Mouse (Mus musculus): ENCODE data around the gene Mical3. TPM values are rescaled to one million over a fixed set of nuclear protein-coding genes. Genes with fewer than 3 reads are reported as not detected.

Mical3 gene
- polyA plus RNA-seq, 1 experiment from 2014 or later = 68.8 TPM

DNA sequence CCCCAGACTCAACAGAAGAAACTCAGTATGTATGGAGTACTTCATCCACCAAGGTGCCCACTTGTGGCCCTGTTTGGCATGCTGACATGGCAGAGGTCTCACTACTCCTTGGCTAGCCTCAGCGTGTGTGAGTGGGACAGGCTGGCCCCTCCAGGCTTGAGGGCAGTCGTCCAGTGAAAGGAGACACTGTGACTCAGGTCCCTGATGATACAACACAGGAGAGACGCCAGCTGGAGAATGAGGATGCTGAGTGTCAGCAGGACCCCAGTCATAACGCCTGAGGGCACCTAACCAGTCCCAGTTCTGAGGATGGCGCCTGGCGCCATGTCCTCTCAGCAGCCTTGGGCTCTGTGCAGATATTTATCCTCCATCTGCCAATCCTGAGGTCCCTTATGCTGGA is 134.2 kb downstream of the Mical3 start:
- 69% methylated on average over 6 of the region's 6 CpGs for WGBS
- no peak overlapping the region for H3K27ac ChIP-seq (ENCODE audit: low read depth, low read length)
- no peaks in the 10 kb centered on the region for H3K27me3 ChIP-seq (ENCODE audit: control insufficient read depth, insufficient read depth, low read length)
- peaks cover 16% of the 10 kb centered on the region for H3K36me3 ChIP-seq (ENCODE audit: control insufficient read depth, insufficient read depth, low read length)
- H3K4me2 ChIP-seq (ENCODE audit: low read depth, low read length) = no peak overlapping the region
- ATAC-seq (ENCODE audit: low read depth) = no peak
- H3K9ac ChIP-seq (replicated peaks; ENCODE audit: low read depth, low read length) = no peak overlapping the region
- no peak overlapping the region for H3K4me3 ChIP-seq (ENCODE audit: low read depth, low read length)
- no peaks in the 10 kb centered on the region for H3K4me1 ChIP-seq (ENCODE audit: control insufficient read depth, insufficient read depth, low read length)
- no peaks in the 10 kb centered on the region for H3K9me3 ChIP-seq (ENCODE audit: control insufficient read depth, low read length)

DNA sequence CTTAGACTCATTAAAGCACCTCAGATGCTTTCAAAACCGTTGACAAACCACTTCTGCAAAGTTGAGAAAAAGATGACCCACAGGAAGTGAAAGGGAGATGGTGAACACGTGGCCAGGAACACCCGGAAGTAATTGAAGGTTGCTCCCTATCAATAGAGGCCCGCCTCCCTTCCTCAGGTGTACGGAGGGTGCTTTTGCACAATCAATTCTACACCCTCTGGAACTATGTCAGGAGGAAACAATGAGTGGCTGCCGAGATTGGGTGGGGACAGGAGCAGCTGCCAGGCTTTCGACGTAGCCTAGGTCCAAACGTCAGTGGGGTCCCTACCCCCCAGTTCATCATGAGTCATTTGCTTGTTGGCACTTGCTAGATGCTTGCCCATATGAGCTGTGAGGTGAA is 135.3 kb downstream of the Mical3 start:
- no peak overlapping the region for H3K9ac ChIP-seq (replicated peaks; ENCODE audit: low read depth, low read length)
- H3K36me3 ChIP-seq (ENCODE audit: control insufficient read depth, insufficient read depth, low read length) = peaks cover 7% of the 10 kb centered on the region; the same call in 1 of the 2 replicates
- no peaks in the 10 kb centered on the region for H3K4me1 ChIP-seq (ENCODE audit: control insufficient read depth, insufficient read depth, low read length)
- H3K4me2 ChIP-seq (ENCODE audit: low read depth, low read length) = no peak overlapping the region
- H3K9me3 ChIP-seq (ENCODE audit: control insufficient read depth, low read length) = no peaks in the 10 kb centered on the region
- no peak overlapping the region for H3K27ac ChIP-seq (ENCODE audit: low read depth, low read length)
- WGBS = 88% methylated on average over 9 of the region's 9 CpGs
- ATAC-seq (ENCODE audit: low read depth) = no peak
- no peaks in the 10 kb centered on the region for H3K27me3 ChIP-seq (ENCODE audit: control insufficient read depth, insufficient read depth, low read length)
- H3K4me3 ChIP-seq (ENCODE audit: low read depth, low read length) = no peak overlapping the region

DNA sequence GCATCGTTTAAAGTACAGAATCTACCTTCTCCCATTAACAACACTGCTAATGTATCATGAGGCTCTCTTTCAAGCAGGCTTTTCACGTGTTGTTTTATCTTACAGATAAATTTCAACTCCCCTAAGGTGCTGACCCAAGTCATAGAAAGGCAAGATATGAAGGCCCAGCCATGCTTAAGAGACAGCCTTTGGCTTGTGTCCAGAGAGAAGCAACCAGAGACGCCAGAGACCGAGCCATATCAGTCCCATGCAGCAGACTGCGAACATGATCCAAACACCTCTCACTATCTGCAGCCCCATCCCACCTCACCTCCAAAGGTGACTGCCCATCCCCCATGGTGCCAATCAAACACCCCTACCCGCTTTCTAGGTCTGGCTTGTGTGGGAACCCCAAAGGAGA is 138.9 kb downstream of the Mical3 start:
- no peak for ATAC-seq (ENCODE audit: low read depth)
- H3K27ac ChIP-seq (ENCODE audit: low read depth, low read length) = no peak overlapping the region

DNA sequence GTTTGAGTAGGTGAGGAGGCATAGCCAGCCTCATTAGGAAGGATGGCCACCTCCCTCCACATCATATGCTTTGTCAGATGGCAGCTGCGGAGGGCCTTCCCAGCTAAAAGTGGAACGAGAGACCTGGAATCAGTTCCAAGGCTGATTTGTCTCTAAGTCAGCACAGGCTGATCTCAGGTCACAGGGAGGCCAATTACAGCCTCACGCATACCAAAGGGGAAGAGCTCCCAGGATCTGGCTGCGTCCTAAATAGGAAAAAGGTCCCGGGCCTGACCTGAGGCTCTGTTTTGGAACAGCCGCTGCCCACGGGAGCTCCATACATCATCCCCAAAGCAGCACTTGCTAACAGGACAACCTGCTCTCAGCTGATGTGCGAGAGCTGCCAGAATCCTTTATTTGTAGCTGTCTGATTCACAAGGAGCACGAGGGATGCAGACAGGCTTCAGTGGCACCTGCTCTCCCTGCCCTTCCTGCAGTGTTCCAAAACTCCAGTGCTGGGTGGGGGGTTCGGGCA is 143.2 kb downstream of the Mical3 start:
- ATAC-seq (ENCODE audit: low read depth) = peak; percentile 19; the same call in 1 of the 2 replicates
- no peaks in the 10 kb centered on the region for H3K27me3 ChIP-seq (ENCODE audit: control insufficient read depth, insufficient read depth, low read length)
- no peak overlapping the region for H3K9ac ChIP-seq (replicated peaks; ENCODE audit: low read depth, low read length)
- H3K27ac ChIP-seq (ENCODE audit: low read depth, low read length) = no peak overlapping the region
- H3K4me1 ChIP-seq (ENCODE audit: control insufficient read depth, insufficient read depth, low read length) = no peaks in the 10 kb centered on the region
- no peak overlapping the region for H3K4me3 ChIP-seq (ENCODE audit: low read depth, low read length)
- H3K36me3 ChIP-seq (ENCODE audit: control insufficient read depth, insufficient read depth, low read length) = no peaks in the 10 kb centered on the region
- no peaks in the 10 kb centered on the region for H3K9me3 ChIP-seq (ENCODE audit: control insufficient read depth, low read length)
- H3K4me2 ChIP-seq (ENCODE audit: low read depth, low read length) = no peak overlapping the region
- WGBS = 20% methylated on average over 10 of the region's 10 CpGs

More for the DNA sequence above, 138.9 kb downstream of the Mical3 start:
- no peak overlapping the region for H3K4me3 ChIP-seq (ENCODE audit: low read depth, low read length)
- no peaks in the 10 kb centered on the region for H3K36me3 ChIP-seq (ENCODE audit: control insufficient read depth, insufficient read depth, low read length)
- H3K4me2 ChIP-seq (ENCODE audit: low read depth, low read length) = no peak overlapping the region
- H3K27me3 ChIP-seq (ENCODE audit: control insufficient read depth, insufficient read depth, low read length) = no peaks in the 10 kb centered on the region
- H3K9ac ChIP-seq (replicated peaks; ENCODE audit: low read depth, low read length) = no peak overlapping the region
- no peaks in the 10 kb centered on the region for H3K4me1 ChIP-seq (ENCODE audit: control insufficient read depth, insufficient read depth, low read length)
- WGBS = 87% methylated on average over 6 of the region's 6 CpGs
- H3K9me3 ChIP-seq (ENCODE audit: control insufficient read depth, low read length) = no peaks in the 10 kb centered on the region

DNA sequence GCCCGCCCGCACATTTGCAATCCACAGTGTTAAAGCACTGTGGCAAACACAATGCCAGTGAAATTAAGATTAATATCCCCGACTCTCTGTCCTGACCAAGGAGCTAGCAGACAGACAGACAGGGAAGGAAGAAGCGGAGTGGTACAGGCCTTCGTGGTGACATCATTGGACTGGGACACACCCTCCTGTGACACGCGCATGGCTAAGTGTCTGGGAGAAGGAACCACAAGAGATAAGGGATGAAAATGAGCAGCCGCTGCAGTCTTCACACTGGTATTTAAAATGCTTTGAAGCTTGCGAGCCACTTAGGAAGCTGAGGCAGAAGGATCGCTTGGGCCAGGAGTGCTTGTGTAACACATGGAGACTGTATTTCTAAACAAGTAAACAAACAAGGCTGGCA is 143.6 kb downstream of the Mical3 start:
- no peak; the same call in 1 of the 2 replicates for ATAC-seq (ENCODE audit: low read depth)
- Histone ChIP-seq H3K4me2 (ENCODE audit: low read depth, low read length) (no peak overlapping the region), H3K27me3 (ENCODE audit: control insufficient read depth, insufficient read depth, low read length) (no peaks in the 10 kb centered on the region), H3K9ac (replicated peaks; ENCODE audit: low read depth, low read length) (no peak overlapping the region), H3K27ac (ENCODE audit: low read depth, low read length) (no peak overlapping the region), H3K4me3 (ENCODE audit: low read depth, low read length) (no peak overlapping the region), H3K36me3 (ENCODE audit: control insufficient read depth, insufficient read depth, low read length) (peaks cover 4% of the 10 kb centered on the region; the same call in 1 of the 2 replicates), H3K9me3 (ENCODE audit: control insufficient read depth, low read length) (no peaks in the 10 kb centered on the region), H3K4me1 (ENCODE audit: control insufficient read depth, insufficient read depth, low read length) (no peaks in the 10 kb centered on the region)
- 84% methylated on average over 10 of the region's 10 CpGs for WGBS

DNA sequence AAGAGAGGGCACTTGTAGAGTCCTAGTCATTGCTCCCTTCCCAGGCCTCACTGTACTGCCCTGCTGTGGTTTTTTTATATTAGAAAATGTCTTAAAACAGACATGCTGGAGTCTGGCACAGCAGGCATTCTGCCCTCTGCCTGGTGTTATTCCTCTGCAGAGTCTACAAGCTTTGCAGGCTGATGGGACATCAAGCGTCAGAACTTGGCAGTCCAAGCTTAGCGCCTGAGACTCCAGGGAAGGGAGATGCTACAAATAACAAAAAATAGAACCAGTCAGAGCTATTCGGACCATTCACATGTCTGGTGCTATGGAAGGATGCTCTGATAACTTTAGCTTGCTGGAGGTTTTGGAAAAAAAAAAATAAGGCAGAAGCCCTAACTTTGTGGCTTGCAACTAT is 144.6 kb downstream of the Mical3 start:
- no peaks in the 10 kb centered on the region for H3K9me3 ChIP-seq (ENCODE audit: control insufficient read depth, low read length)
- no peak overlapping the region for H3K9ac ChIP-seq (replicated peaks; ENCODE audit: low read depth, low read length)
- 89% methylated on average over 3 of the region's 3 CpGs for WGBS
- H3K4me1 ChIP-seq (ENCODE audit: control insufficient read depth, insufficient read depth, low read length) = no peaks in the 10 kb centered on the region
- ATAC-seq (ENCODE audit: low read depth) = no peak
- peaks cover 14% of the 10 kb centered on the region; the same call in 1 of the 2 replicates for H3K36me3 ChIP-seq (ENCODE audit: control insufficient read depth, insufficient read depth, low read length)
- no peak overlapping the region for H3K4me2 ChIP-seq (ENCODE audit: low read depth, low read length)
- no peak overlapping the region for H3K4me3 ChIP-seq (ENCODE audit: low read depth, low read length)
- H3K27ac ChIP-seq (ENCODE audit: low read depth, low read length) = no peak overlapping the region
- no peaks in the 10 kb centered on the region for H3K27me3 ChIP-seq (ENCODE audit: control insufficient read depth, insufficient read depth, low read length)

DNA sequence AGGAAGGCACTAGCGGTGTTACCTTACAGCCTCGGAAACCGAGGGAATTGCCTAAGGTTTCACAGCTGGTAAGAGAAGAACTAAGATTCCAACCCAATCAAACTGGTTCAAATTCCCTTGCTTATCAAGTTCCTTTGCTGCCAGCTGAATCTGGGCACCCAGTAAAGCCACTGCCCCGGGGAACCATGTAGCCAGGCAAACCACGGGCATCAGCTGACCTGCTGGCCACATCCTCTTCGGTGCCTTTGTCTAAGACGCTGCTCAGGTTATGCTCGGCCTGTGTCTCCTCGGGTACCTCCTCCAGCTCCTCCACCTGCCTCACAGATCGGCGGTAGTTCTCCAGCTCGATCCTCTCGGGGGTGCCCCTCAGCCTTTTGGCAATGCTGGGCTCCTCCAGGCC is 148.5 kb downstream of the Mical3 start:
- H3K27me3 ChIP-seq (ENCODE audit: control insufficient read depth, insufficient read depth, low read length) = no peaks in the 10 kb centered on the region
- WGBS = 96% methylated on average over 13 of the region's 13 CpGs
- H3K9ac ChIP-seq (replicated peaks; ENCODE audit: low read depth, low read length) = no peak overlapping the region
- H3K9me3 ChIP-seq (ENCODE audit: control insufficient read depth, low read length) = no peaks in the 10 kb centered on the region
- H3K36me3 ChIP-seq (ENCODE audit: control insufficient read depth, insufficient read depth, low read length) = peaks cover 16% of the 10 kb centered on the region; the same call in 1 of the 2 replicates
- H3K27ac ChIP-seq (ENCODE audit: low read depth, low read length) = no peak overlapping the region
- peaks cover 4% of the 10 kb centered on the region; the same call in 1 of the 2 replicates for H3K4me1 ChIP-seq (ENCODE audit: control insufficient read depth, insufficient read depth, low read length)
- no peak for ATAC-seq (ENCODE audit: low read depth)
- no peak overlapping the region for H3K4me2 ChIP-seq (ENCODE audit: low read depth, low read length)
- H3K4me3 ChIP-seq (ENCODE audit: low read depth, low read length) = no peak overlapping the region

DNA sequence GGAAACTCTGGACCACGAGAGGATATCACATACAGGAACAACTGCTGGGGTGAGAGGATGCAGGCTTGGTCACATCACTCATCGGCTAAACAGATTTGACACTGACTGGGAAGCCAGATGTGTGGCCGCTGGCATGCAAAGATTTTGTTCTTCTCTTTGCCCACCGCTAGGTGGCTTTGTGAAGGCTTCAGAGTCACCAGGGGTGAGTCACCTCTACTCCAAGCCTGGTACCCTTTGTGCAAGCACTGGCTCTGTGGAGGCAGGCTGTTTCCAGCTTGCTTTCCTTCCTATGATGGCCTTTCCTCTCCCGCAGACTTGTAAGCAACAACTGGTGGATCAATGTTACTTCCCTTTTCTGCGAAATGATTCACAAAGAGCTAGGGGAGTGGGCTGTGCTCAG is 149.3 kb downstream of the Mical3 start:
- Histone ChIP-seq H3K36me3 (ENCODE audit: control insufficient read depth, insufficient read depth, low read length) (peaks cover 16% of the 10 kb centered on the region; the same call in 1 of the 2 replicates), H3K4me2 (ENCODE audit: low read depth, low read length) (no peak overlapping the region), H3K27ac (ENCODE audit: low read depth, low read length) (no peak overlapping the region), H3K9ac (replicated peaks; ENCODE audit: low read depth, low read length) (no peak overlapping the region), H3K9me3 (ENCODE audit: control insufficient read depth, low read length) (no peaks in the 10 kb centered on the region), H3K27me3 (ENCODE audit: control insufficient read depth, insufficient read depth, low read length) (no peaks in the 10 kb centered on the region), H3K4me3 (ENCODE audit: low read depth, low read length) (no peak overlapping the region), H3K4me1 (ENCODE audit: control insufficient read depth, insufficient read depth, low read length) (peaks cover 4% of the 10 kb centered on the region; the same call in 1 of the 2 replicates)
- ATAC-seq (ENCODE audit: low read depth) = no peak
- WGBS = 68% methylated on average over 6 of the region's 6 CpGs

DNA sequence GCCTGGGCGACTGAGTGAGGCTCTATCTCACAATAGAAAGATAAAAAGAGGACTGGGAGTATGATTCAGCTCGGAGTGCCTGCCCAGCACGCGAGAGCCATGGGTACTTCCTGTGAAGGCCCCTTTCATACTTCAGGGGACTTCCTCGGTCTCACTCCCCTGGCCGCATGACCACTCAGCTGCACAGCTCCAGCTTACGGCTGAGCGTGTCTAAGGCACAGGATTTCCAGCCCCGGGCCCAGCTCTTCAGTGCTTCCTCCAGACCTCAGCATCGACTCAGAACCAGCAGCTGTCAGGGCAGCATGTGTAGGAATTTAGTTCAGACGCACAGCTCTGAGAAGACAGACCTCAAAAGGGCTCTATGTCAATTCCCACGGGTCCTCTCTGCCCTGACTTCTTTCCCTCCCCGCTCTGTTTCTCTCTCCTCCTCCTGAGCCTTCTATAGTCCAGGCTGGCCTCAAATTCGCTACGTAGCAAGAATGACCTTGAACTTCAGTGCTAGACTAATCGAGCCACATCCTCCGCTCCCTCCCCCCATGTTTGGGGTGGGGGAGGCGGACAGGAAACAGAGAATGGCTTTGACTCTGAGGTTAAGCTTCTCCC is 152.7 kb downstream of the Mical3 start:
- Histone ChIP-seq H3K27ac (ENCODE audit: low read depth, low read length) (no peak overlapping the region; the same call in 1 of the 2 replicates), H3K4me1 (ENCODE audit: control insufficient read depth, insufficient read depth, low read length) (peaks cover 4% of the 10 kb centered on the region; the same call in 1 of the 2 replicates), H3K4me3 (ENCODE audit: low read depth, low read length) (no peak overlapping the region), H3K36me3 (ENCODE audit: control insufficient read depth, insufficient read depth, low read length) (peaks cover 20% of the 10 kb centered on the region), H3K9ac (replicated peaks; ENCODE audit: low read depth, low read length) (no peak overlapping the region), H3K9me3 (ENCODE audit: control insufficient read depth, low read length) (no peaks in the 10 kb centered on the region), H3K27me3 (ENCODE audit: control insufficient read depth, insufficient read depth, low read length) (no peaks in the 10 kb centered on the region), H3K4me2 (ENCODE audit: low read depth, low read length) (no peak overlapping the region)
- ATAC-seq (ENCODE audit: low read depth) = peak; percentile 36; the same call in 1 of the 2 replicates
- 32% methylated on average over 18 of the region's 18 CpGs for WGBS

Measured in neural tube, embryonic 14.5 days (tissue).